Mouse (Mus musculus) liver, embryonic 13.5 days (tissue): ENCODE data around the gene Scgb1c1. TPM values are rescaled to one million over a fixed set of nuclear protein-coding genes. Genes with fewer than 3 reads are reported as not detected.

Experiments
- ATAC-seq: fragments of 200-750 bp; cut with Nextera tagmentation; 2 replicates; pipeline ENCODE4 v1.8.0; 2017; ENCODE audit warnings: low read depth, mild to moderate bottlenecking, moderate number of reproducible peaks, moderate library complexity
- DNase-seq: peaks from one replicate; pipeline ENCODE4 v3.0.0; 2022
- H3K27ac ChIP-seq: fragments of 300-500 bp; sonication (generic); 2 replicates; pipeline ENCODE4 v1.5.1; 2015; ENCODE audit warnings: moderate library complexity, mild to moderate bottlenecking, inconsistent platforms
- H3K27me3 ChIP-seq: fragments of 300-500 bp; sonication (generic); 2 replicates; pipeline ENCODE4 v1.6.1; 2015; ENCODE audit warnings: mild to moderate bottlenecking, inconsistent platforms
- H3K36me3 ChIP-seq: fragments of 300-500 bp; sonication (generic); 2 replicates; pipeline ENCODE4 v1.6.1; 2015; ENCODE audit warnings: mild to moderate bottlenecking, inconsistent platforms
- H3K4me1 ChIP-seq: fragments of 300-500 bp; sonication (generic); replicated peaks from 2 replicates; pipeline ENCODE4 v1.6.1; 2015; ENCODE audit warnings: inconsistent platforms
- H3K4me2 ChIP-seq: fragments of 300-500 bp; sonication (generic); 2 replicates; pipeline ENCODE4 v1.6.1; 2015; ENCODE audit warnings: inconsistent platforms, mild to moderate bottlenecking, moderate library complexity
- H3K4me3 ChIP-seq: fragments of 300-500 bp; sonication (generic); replicated peaks from 2 replicates; pipeline ENCODE4 v1.5.1; 2015; ENCODE audit warnings: mild to moderate bottlenecking, inconsistent platforms
- H3K9ac ChIP-seq: fragments of 300-500 bp; sonication (generic); 2 replicates; pipeline ENCODE4 v1.6.1; 2015; ENCODE audit warnings: mild to moderate bottlenecking, inconsistent platforms
- H3K9me3 ChIP-seq: fragments of 300-500 bp; sonication (generic); replicated peaks from 2 replicates; pipeline ENCODE4 v1.6.1; 2016; ENCODE audit warnings: inconsistent platforms
- WGBS: fragments of 180-500 bp; shearing (Covaris S2); methylation state at CpG from one replicate; pipeline ENCODE4 v1.1.7; 2015; ENCODE audit not compliant: insufficient replicate concordance; 5-methylcytosine and 5-hydroxymethylcytosine counted together
- polyA plus RNA-seq: library from polyadenylated mRNA; unstranded; fragments of >200 nt; fragmentation: Nextera tagmentation; extraction: Ambion mirVana; gene quantifications from 2 replicates; pipeline ENCODE4 v1.2.1, GENCODE M21; 2015

Gene Scgb1c1
- polyA plus RNA-seq, 1 experiment from 2014 or later: not detected

DNA sequence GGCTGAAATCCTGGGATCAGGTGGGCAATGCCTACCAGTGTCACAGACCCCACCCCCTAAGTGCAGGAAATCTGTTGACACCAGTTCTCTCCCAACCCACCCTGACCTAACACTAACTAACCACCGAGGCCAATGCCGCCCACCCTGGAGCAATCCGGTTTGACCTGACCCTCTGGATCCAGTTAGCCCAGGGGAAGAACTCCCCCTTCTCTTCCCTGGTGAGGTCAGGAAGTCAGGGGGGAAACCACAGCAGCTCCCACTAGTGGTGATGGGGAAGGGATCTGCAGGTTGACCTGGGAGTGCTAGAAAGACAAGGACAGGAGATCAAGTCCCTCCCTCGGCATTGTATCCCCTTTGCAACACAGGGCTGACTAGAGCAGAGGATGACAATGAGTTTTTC lies 336 bp downstream of the Scgb1c1 start:
- Histone ChIP-seq H3K9me3 (no peaks in the 10 kb centered on the region), H3K27ac (no peak overlapping the region), H3K27me3 (peaks cover 32% of the 10 kb centered on the region), H3K4me3 (no peak overlapping the region), H3K4me2 (no peak overlapping the region), H3K4me1 (peaks cover 2% of the 10 kb centered on the region; the same call in 1 of the 2 replicates), H3K36me3 (no peaks in the 10 kb centered on the region; the same call in 1 of the 2 replicates), H3K9ac (no peak overlapping the region)
- DNase-seq (no peak), ATAC-seq (no peak)
- 62% methylated on average over 4 of the region's 4 CpGs for WGBS

DNA sequence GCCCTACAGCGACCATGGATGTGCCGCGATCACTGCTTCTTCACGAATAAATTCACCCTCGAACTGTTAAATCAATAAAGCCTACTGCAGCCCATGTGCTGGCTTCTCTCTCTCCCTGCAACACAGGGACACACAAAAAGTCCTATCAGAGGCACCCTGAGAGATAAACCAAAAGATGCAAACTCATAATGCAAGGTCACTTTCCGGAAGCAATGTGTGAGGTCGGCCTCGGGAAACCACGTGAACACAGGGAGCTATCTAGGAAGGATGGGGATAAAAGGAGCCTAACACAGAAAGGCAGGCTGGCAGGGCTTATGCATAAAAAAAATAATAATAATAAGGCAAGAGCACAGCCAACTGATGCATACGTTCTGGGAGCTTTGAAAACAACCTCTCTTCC lies 1.3 kb downstream of the Scgb1c1 start:
- no peak overlapping the region for H3K4me2 ChIP-seq
- H3K36me3 ChIP-seq: peaks cover 3% of the 10 kb centered on the region
- no peak overlapping the region for H3K9ac ChIP-seq
- H3K27me3 ChIP-seq: peaks cover 22% of the 10 kb centered on the region
- 66% methylated on average over 10 of the region's 10 CpGs for WGBS
- H3K4me3 ChIP-seq: no peak overlapping the region
- DNase-seq (no peak), ATAC-seq (no peak)
- H3K4me1 ChIP-seq: peaks cover 2% of the 10 kb centered on the region; the same call in 1 of the 2 replicates
- H3K27ac ChIP-seq: no peak overlapping the region
- H3K9me3 ChIP-seq: no peaks in the 10 kb centered on the region

DNA sequence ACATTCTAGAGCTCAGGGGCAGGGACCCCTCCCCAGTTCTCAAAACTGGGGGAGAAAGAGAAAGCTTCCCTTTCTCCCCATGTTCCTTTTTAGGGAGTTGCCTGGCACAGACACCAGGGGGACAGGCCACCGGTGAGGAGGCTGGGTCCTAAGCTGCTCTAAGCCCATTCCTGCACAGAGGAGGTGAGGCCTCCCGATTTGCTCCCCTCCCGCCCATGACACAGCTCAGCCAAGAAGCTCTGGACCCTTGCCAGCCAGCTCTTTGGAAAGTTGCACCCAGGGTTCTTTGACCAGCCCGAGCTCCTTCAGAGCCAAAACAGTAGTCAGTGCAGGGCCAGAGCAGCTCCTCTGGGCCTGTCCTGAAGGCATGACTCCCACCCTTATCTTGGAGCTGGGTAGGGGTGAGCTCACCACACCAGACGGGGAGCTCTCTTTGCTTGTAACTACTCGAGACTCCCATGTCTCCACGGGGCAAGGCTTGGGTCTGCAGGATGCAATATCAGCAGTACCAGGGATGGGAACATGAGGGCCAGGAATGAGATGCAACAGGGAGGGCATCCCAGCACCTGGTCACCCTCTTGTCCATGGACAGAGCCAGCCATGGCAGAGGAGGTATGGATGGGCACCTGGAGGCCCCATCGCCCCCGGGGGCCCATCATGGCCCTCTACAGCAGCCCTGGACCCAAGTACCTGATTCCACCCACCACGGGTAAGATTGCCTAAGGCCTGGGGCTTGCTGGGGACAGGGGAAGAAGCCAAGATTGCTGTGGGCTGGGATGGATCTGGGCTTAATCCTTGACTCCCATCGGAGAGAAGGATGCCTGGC lies 2.6 kb downstream of the Scgb1c1 start, which contains the start of gene Odf3:
Odf3 (plus strand) TSS at position 51 of the 826 bp plus-strand sequence.
- no peak within 1 kb of the TSS for H3K4me3 ChIP-seq
- no peak within 1 kb of the TSS for H3K27ac ChIP-seq
- 57% methylated on average over 11 of the region's 11 CpGs for WGBS
- peaks cover 6% of the 10 kb centered on the region; the same call in 1 of the 2 replicates for H3K4me1 ChIP-seq
- peaks cover 16% of the 10 kb centered on the region for H3K36me3 ChIP-seq
- H3K9me3 ChIP-seq: no peaks in the 10 kb centered on the region
- no peak for DNase-seq
- ATAC-seq: no peak
- H3K27me3 ChIP-seq: peaks cover 11% of the 10 kb centered on the region; the same call in 1 of the 2 replicates
- H3K4me2 ChIP-seq: no peak within 1 kb of the TSS
- H3K9ac ChIP-seq: no peak within 1 kb of the TSS

- no peak overlapping the region for H3K27ac ChIP-seq
- no peak for ATAC-seq
- no peak overlapping the region for H3K4me3 ChIP-seq
- peaks cover 10% of the 10 kb centered on the region for H3K4me1 ChIP-seq
- DNase-seq: no peak
- no peaks in the 10 kb centered on the region for H3K9me3 ChIP-seq
- 79% methylated on average over 10 of the region's 10 CpGs for WGBS
- no peak overlapping the region for H3K4me2 ChIP-seq
- H3K36me3 ChIP-seq: peaks cover 23% of the 10 kb centered on the region
- peaks cover 5% of the 10 kb centered on the region; the same call in 1 of the 2 replicates for H3K27me3 ChIP-seq
- no peak overlapping the region for H3K9ac ChIP-seq
Measured at GRCm38 (mm10) chr7:140848591-140848990, 3.2 kb downstream of the Scgb1c1 start.

- no peak for DNase-seq
- H3K27ac ChIP-seq: no peak overlapping the region
- H3K9ac ChIP-seq: no peak overlapping the region
- peaks cover 35% of the 10 kb centered on the region for H3K36me3 ChIP-seq
- no peak overlapping the region for H3K4me2 ChIP-seq
- H3K27me3 ChIP-seq: no peaks in the 10 kb centered on the region
- 91% methylated on average over 4 of the region's 4 CpGs for WGBS
- no peaks in the 10 kb centered on the region for H3K9me3 ChIP-seq
- peaks cover 29% of the 10 kb centered on the region for H3K4me1 ChIP-seq
- ATAC-seq: no peak
- no peak overlapping the region for H3K4me3 ChIP-seq
Measured at GRCm38 (mm10) chr7:140851916-140852315, 6.6 kb downstream of the Scgb1c1 start.

- WGBS: 71% methylated on average over 9 of the region's 9 CpGs
- H3K9ac ChIP-seq: no peak overlapping the region
Measured at GRCm38 (mm10) chr7:140853386-140853785, 8.0 kb downstream of the Scgb1c1 start.

GRCm38 (mm10) chr7:140854483-140854882 lies 9.1 kb downstream of the Scgb1c1 start:
- Histone ChIP-seq H3K4me2 (peak overlapping the region; percentile 97), H3K27me3 (no peaks in the 10 kb centered on the region), H3K4me3 (peak overlapping the region; percentile 89; the same call in 1 of the 2 replicates), H3K9ac (peak overlapping the region; percentile 93; the same call in 1 of the 2 replicates), H3K27ac (no peak overlapping the region), H3K4me1 (peaks cover 50% of the 10 kb centered on the region), H3K9me3 (no peaks in the 10 kb centered on the region), H3K36me3 (peaks cover 46% of the 10 kb centered on the region)
- 89% methylated on average over 18 of the region's 18 CpGs for WGBS
- no peak for DNase-seq
- no peak for ATAC-seq

More at GRCm38 (mm10) chr7:140853386-140853785, 8.0 kb downstream of the Scgb1c1 start:
- H3K36me3 ChIP-seq: peaks cover 35% of the 10 kb centered on the region
- H3K4me1 ChIP-seq: peaks cover 39% of the 10 kb centered on the region
- DNase-seq: no peak
- no peak overlapping the region; the same call in 1 of the 2 replicates for H3K4me3 ChIP-seq
- peak overlapping the region; percentile 55 for H3K27ac ChIP-seq
- no peaks in the 10 kb centered on the region for H3K27me3 ChIP-seq
- no peak for ATAC-seq
- H3K4me2 ChIP-seq: 0 out of 2 replicates have a peak overlapping the region, but pooled peaks have one; percentile 8
- H3K9me3 ChIP-seq: no peaks in the 10 kb centered on the region

DNA sequence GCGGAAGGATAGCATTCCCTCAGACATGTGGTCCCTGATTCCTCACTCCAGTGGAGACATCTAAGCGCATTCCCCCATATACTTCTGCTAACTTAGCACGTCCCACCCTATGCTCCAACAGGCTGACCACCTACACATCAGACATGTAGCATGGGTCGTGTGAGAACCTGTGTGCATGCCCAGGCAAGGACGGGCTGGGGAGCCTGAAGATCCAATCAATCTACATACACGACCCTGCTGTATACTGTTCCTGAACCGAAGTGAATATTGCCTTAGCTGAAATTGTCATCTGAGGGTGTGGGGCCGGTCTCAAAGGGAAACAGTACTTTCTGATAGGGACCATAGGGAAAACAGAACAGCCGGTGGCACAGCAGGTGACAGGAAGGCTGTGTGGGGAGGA lies 9.8 kb downstream of the Scgb1c1 start:
- Histone ChIP-seq H3K27ac (peak overlapping the region; percentile 99), H3K9ac (peak overlapping the region; percentile 93), H3K27me3 (no peaks in the 10 kb centered on the region), H3K36me3 (peaks cover 52% of the 10 kb centered on the region), H3K9me3 (no peaks in the 10 kb centered on the region), H3K4me1 (peaks cover 50% of the 10 kb centered on the region), H3K4me2 (peak overlapping the region; percentile 97), H3K4me3 (peak overlapping the region; percentile 89)
- ATAC-seq: no peak
- no peak for DNase-seq
- WGBS: 59% methylated on average over 9 of the region's 9 CpGs

DNA sequence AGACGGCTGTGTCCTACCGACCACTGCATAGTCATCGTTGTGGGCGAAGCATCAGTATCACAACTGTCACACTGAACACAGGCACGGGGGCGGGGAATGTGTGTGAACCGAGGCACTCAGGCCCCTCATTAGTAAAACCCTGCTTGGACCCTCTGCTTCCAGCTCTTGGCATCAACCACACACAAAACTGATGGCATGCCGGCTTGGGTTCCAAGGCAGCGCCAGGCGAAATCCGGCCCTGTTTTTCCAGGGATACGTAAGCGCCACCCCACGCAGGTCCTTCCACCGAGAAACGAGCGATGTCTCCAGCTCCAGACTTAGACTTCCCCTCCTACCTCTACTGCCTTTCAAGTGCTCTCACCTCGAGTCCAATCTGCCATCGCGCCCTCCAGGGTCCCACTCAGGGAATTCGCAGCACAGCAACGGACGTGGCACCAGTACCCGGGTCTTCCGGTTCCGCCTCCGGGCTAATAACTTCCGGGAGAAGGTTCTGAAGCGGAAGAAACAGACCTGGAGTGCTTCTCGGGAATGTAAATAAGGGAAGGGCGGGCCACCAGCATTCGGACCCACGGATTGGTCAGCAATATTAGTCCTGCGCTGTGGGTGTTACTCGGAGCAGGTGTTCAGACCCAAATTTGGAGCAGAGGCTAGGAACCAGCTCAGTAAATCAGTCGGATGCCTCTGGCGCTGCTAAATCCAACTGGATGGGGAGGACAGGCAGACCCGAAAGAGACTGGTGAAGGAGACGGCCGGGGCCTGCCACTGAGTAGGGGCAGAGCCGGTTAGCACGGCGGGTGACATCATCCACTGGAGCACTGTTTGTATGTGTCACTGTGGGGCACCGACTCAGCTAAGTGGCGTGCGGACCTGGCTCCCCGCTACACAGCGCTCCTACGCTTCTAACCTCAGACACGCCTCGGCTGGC lies 10.8 kb downstream of the Scgb1c1 start, which contains the start of gene Gm45785:
Gm45785 (minus strand) TSS at position 472 of the 925 bp plus-strand sequence.
- peaks cover 50% of the 10 kb centered on the region for H3K4me1 ChIP-seq
- peak within 1 kb of the TSS; percentile 89 for H3K4me3 ChIP-seq
- ATAC-seq (peak; percentile 76), DNase-seq (peak; percentile 82)
- H3K27me3 ChIP-seq: no peaks in the 10 kb centered on the region
- peak within 1 kb of the TSS; percentile 99 for H3K27ac ChIP-seq
- H3K9ac ChIP-seq: peak within 1 kb of the TSS; percentile 93
- peak within 1 kb of the TSS; percentile 97 for H3K4me2 ChIP-seq
- under 1% methylated on average over 51 of the region's 51 CpGs for WGBS
- no peaks in the 10 kb centered on the region for H3K9me3 ChIP-seq
- peaks cover 62% of the 10 kb centered on the region for H3K36me3 ChIP-seq

- ATAC-seq (peak; percentile 83), DNase-seq (peak; percentile 86)
- under 1% methylated on average over 49 of the region's 50 CpGs for WGBS
- peak within 1 kb of the TSS; percentile 97 for H3K4me2 ChIP-seq
- H3K27me3 ChIP-seq: no peaks in the 10 kb centered on the region
- peak within 1 kb of the TSS; percentile 89 for H3K4me3 ChIP-seq
- H3K36me3 ChIP-seq: peaks cover 64% of the 10 kb centered on the region
- H3K9ac ChIP-seq: peak within 1 kb of the TSS; percentile 93
- peak within 1 kb of the TSS; percentile 99 for H3K27ac ChIP-seq
- H3K4me1 ChIP-seq: peaks cover 50% of the 10 kb centered on the region
- H3K9me3 ChIP-seq: no peaks in the 10 kb centered on the region
Measured at GRCm38 (mm10) chr7:140856785-140857549, 11.6 kb downstream of the Scgb1c1 start, which contains the start of gene Ric8a. Gene Ric8a (plus strand): TSS chr7:140856957.
